Mouse (Mus musculus) limb, embryonic 13.5 days (tissue): ENCODE measurements around the gene Lpin1. TPM values are rescaled to one million over a fixed set of nuclear protein-coding genes. Genes with fewer than 3 reads are reported as not detected.
A peak's percentile ranks its signal among the peaks of the same experiment; 100 is the strongest.

Source experiments
- ATAC-seq: fragments of 200-750 bp; cut with Nextera tagmentation; 2 replicates; pipeline ENCODE4 v1.8.0; 2017; ENCODE audit warnings: low read depth, moderate number of reproducible peaks, moderate TSS enrichment; ENCODE audit not compliant: low FRiP score
- H3K27ac ChIP-seq: fragments of 300-500 bp; sonication (generic); 2 replicates; pipeline ENCODE4 v1.5.1; 2015; ENCODE audit warnings: inconsistent platforms, mild to moderate bottlenecking, moderate library complexity
- H3K27me3 ChIP-seq: fragments of 300-500 bp; sonication (generic); 2 replicates; pipeline ENCODE4 v1.6.1; 2015; ENCODE audit warnings: mild to moderate bottlenecking, inconsistent platforms
- H3K36me3 ChIP-seq: fragments of 300-500 bp; sonication (generic); 2 replicates; pipeline ENCODE4 v1.6.1; 2015; ENCODE audit warnings: inconsistent platforms, mild to moderate bottlenecking, moderate library complexity
- H3K4me1 ChIP-seq: fragments of 300-500 bp; sonication (generic); 2 replicates; pipeline ENCODE4 v1.6.1; 2015; ENCODE audit warnings: inconsistent platforms
- H3K4me2 ChIP-seq: fragments of 300-500 bp; sonication (generic); replicated peaks from 2 replicates; pipeline ENCODE4 v1.6.1; 2015; ENCODE audit warnings: inconsistent platforms, mild to moderate bottlenecking, moderate library complexity
- H3K4me3 ChIP-seq: fragments of 300-500 bp; sonication (generic); 2 replicates; pipeline ENCODE4 v1.5.1; 2015; ENCODE audit warnings: moderate library complexity, mild to moderate bottlenecking, inconsistent platforms
- H3K9ac ChIP-seq: fragments of 300-500 bp; sonication (generic); 2 replicates; pipeline ENCODE4 v1.6.1; 2015; ENCODE audit warnings: mild to moderate bottlenecking, inconsistent platforms
- H3K9me3 ChIP-seq: fragments of 300-500 bp; sonication (generic); 2 replicates; pipeline ENCODE4 v1.6.1; 2016; ENCODE audit warnings: inconsistent platforms
- WGBS: fragments of 180-500 bp; shearing (Covaris S2); methylation state at CpG from one replicate; pipeline ENCODE4 v1.1.7; 2015; 5-methylcytosine and 5-hydroxymethylcytosine counted together
- polyA plus RNA-seq: library from polyadenylated mRNA; unstranded; fragments of >200 nt; fragmentation: Nextera tagmentation; extraction: Ambion mirVana; gene quantifications from 2 replicates; pipeline ENCODE4 v1.2.1, GENCODE M21; 2015

Lpin1 gene
- polyA plus RNA-seq: 5.2 and 6.4 TPM in 2 replicates

DNA sequence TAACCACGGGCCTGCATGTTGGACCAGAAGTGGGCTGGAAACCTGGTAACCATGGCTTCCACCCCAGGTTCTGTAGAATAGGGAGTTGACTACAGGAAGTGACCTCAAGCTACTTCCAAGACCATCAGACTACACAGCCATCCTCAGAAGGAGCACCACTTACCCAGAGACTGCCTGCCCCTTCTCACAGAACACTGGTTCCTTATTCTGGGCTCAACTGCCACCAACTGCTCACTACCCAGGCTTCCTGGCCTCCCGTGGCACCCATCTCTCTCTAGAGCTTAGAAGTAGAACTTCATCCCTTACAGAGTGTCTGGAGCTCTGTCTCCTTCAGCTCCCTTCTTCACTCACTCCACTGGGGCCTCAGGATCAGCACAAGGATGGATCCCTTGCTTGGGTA lies at the start of gene Lpin1:
Gene Lpin1, minus strand, starts transcription at position 31 of the 400 bp plus-strand sequence.
- Histone ChIP-seq H3K9me3 (peaks cover 10% of the 10 kb centered on the region), H3K36me3 (no peaks in the 10 kb centered on the region), H3K27me3 (no peaks in the 10 kb centered on the region), H3K27ac (no peak within 1 kb of the TSS), H3K4me3 (no peak within 1 kb of the TSS), H3K4me1 (no peaks in the 10 kb centered on the region), H3K9ac (no peak within 1 kb of the TSS), H3K4me2 (no peak within 1 kb of the TSS)
- WGBS: 88% methylated on average over 2 of the region's 2 CpGs
- ATAC-seq: no peak

- no peak for ATAC-seq
- 67% methylated on average over 5 of the region's 5 CpGs for WGBS
- Histone ChIP-seq H3K4me2 (no peak overlapping the region), H3K4me1 (peaks cover 9% of the 10 kb centered on the region), H3K4me3 (no peak overlapping the region), H3K36me3 (no peaks in the 10 kb centered on the region), H3K27ac (no peak overlapping the region), H3K27me3 (peaks cover 46% of the 10 kb centered on the region), H3K9me3 (no peaks in the 10 kb centered on the region), H3K9ac (no peak overlapping the region)
Measured at GRCm38 (mm10) chr12:16656906-16657875, 46.4 kb upstream of the Lpin1 start.

GRCm38 (mm10) chr12:16655604-16656003 lies 44.8 kb upstream of the Lpin1 start:
- Histone ChIP-seq H3K9me3 (no peaks in the 10 kb centered on the region), H3K9ac (no peak overlapping the region), H3K27ac (no peak overlapping the region), H3K4me2 (no peak overlapping the region), H3K4me3 (no peak overlapping the region), H3K27me3 (peaks cover 50% of the 10 kb centered on the region), H3K36me3 (no peaks in the 10 kb centered on the region), H3K4me1 (peaks cover 9% of the 10 kb centered on the region)
- WGBS: 76% methylated on average over 4 of the region's 4 CpGs
- ATAC-seq: no peak

DNA sequence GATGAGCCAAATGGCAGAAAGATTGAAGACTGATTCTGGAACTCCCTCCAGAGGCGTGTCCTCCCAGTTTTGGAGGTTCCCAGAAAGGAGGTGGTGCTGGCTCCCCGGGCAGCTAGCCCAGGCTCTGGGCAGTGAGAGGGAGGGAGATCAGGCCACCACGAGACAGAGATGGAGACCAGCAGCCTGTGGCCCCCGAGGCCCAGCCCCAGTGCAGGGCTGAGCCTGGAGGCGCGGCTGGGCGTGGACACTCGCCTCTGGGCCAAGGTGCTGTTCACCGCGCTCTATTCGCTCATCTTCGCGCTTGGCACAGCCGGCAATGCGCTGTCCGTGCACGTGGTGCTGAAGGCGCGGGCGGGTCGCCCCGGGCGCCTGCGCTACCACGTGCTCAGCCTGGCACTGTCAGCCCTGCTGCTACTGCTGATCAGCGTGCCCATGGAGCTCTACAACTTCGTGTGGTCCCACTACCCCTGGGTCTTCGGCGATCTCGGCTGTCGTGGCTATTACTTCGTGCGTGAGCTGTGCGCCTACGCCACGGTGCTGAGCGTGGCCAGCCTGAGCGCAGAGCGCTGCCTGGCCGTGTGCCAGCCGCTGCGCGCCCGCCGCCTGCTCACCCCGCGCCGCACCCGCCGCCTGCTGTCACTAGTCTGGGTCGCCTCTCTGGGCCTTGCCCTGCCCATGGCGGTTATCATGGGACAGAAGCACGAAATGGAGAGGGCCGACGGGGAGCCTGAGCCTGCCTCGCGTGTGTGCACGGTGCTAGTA lies 42.7 kb upstream of the Lpin1 start, which contains the start of gene Ntsr2:
Gene Ntsr2, plus strand, starts transcription at position 51 of the 762 bp plus-strand sequence.
- no peaks in the 10 kb centered on the region for H3K36me3 ChIP-seq

GRCm38 (mm10) chr12:16649819-16650218 lies 39.1 kb upstream of the Lpin1 start:
- Histone ChIP-seq H3K27me3 (peaks cover 30% of the 10 kb centered on the region), H3K9ac (no peak overlapping the region), H3K9me3 (no peaks in the 10 kb centered on the region), H3K4me1 (peaks cover 9% of the 10 kb centered on the region), H3K27ac (no peak overlapping the region), H3K36me3 (no peaks in the 10 kb centered on the region), H3K4me3 (no peak overlapping the region), H3K4me2 (no peak overlapping the region)
- WGBS: 84% methylated on average over 6 of the region's 6 CpGs
- no peak for ATAC-seq

More for the DNA sequence above, 42.7 kb upstream of the Lpin1 start, which contains the start of gene Ntsr2:
- ATAC-seq: peak; percentile 89
- Histone ChIP-seq H3K4me2 (peak within 1 kb of the TSS; percentile 68), H3K9me3 (no peaks in the 10 kb centered on the region), H3K27ac (no peak within 1 kb of the TSS), H3K4me3 (peak within 1 kb of the TSS; percentile 39), H3K9ac (no peak within 1 kb of the TSS), H3K4me1 (peaks cover 9% of the 10 kb centered on the region), H3K27me3 (peaks cover 50% of the 10 kb centered on the region)
- 6% methylated on average over 58 of the region's 58 CpGs for WGBS

GRCm38 (mm10) chr12:16648273-16648672 lies 37.5 kb upstream of the Lpin1 start:
- Histone ChIP-seq H3K4me3 (no peak overlapping the region), H3K27me3 (peaks cover 15% of the 10 kb centered on the region), H3K4me2 (no peak overlapping the region), H3K9me3 (no peaks in the 10 kb centered on the region), H3K27ac (no peak overlapping the region), H3K9ac (no peak overlapping the region), H3K4me1 (peaks cover 6% of the 10 kb centered on the region), H3K36me3 (no peaks in the 10 kb centered on the region)
- 84% methylated on average over 6 of the region's 6 CpGs for WGBS
- no peak for ATAC-seq

DNA sequence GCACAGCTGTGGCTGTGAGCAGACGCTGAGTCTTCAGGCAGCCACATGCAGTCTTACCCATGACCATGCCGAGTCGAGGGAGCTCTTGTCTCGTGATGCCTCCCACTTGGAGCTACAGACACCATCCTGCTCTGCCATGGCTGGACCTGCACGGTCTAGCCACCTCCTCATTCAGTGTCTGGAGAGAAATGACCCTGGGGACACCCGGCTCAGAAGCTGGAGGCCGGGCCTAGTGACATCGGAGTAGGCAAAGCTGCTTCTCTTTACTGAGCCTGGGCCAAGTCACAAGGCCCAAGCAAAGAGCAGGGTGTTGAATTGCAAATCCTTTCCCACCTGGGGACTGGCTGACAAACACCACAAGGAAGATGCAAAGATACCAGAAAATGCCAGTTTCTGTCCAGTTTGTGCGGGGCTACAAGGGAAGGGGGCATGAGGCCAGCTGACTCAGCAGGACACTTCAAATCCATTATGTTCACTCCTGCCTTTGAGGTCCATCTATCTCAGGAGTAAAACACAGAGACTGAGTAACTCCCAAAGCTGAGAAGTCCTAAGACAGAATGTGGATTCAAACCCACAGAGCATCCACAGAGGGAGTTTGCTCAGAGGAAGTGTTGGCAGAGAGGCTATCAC lies 36.1 kb upstream of the Lpin1 start:
- Histone ChIP-seq H3K27ac (no peak overlapping the region), H3K9me3 (no peaks in the 10 kb centered on the region), H3K4me1 (peaks cover 4% of the 10 kb centered on the region; the same call in 1 of the 2 replicates), H3K4me2 (no peak overlapping the region), H3K27me3 (peaks cover 1% of the 10 kb centered on the region; the same call in 1 of the 2 replicates), H3K36me3 (no peaks in the 10 kb centered on the region), H3K9ac (no peak overlapping the region), H3K4me3 (no peak overlapping the region)
- WGBS: 51% methylated on average over 9 of the region's 9 CpGs
- ATAC-seq: no peak

- no peak overlapping the region for H3K4me3 ChIP-seq
- H3K9ac ChIP-seq: no peak overlapping the region
- no peaks in the 10 kb centered on the region for H3K36me3 ChIP-seq
- H3K4me2 ChIP-seq: no peak overlapping the region
- peaks cover 4% of the 10 kb centered on the region; the same call in 1 of the 2 replicates for H3K4me1 ChIP-seq
- no peak for ATAC-seq
- no peak overlapping the region for H3K27ac ChIP-seq
- H3K27me3 ChIP-seq: no peaks in the 10 kb centered on the region
- H3K9me3 ChIP-seq: no peaks in the 10 kb centered on the region
- 65% methylated on average over 8 of the region's 8 CpGs for WGBS
Measured at GRCm38 (mm10) chr12:16644698-16645097, 33.9 kb upstream of the Lpin1 start.

DNA sequence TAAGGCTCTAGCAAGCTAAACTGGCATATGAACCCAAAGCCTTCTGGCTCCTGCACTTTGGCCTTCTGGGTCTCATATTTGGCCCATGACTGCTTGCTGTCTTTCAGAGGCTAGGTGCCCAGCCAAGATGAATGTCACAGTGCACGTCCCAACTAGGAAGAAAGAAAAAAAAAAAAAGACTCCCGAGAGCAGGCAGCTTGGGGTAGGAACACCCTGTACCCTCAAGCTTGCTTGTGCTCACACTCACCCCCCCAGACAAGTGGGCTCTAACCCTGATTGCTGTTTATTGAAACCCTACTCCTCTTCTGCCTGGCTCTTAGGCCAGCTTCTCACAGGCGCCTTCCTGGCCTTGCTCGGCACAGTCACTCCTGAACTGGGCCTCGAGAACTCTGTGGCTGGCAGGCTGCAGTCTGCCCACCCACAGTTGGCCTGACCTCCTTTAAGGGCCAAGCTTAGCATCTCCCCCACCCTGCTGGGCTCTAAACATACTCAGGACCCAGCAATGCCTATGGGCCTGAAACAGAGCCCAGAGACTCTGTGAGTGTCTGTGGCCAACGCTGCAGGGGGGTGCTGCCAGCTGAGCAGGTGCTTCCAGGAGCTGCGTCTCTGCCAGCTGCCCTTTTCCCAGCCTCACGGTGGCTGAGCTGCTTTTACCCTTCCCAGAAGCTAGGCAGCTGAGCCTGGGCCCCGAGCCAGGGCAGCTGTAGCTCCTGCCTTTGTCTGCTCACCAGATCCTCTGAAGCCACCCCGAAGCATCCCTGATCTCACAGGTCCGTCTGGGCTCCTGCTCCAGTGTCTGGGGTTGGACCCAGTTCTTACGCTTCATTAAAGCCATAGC lies 33.0 kb upstream of the Lpin1 start:
- 48% methylated on average over 12 of the region's 12 CpGs for WGBS
- no peak for ATAC-seq
- Histone ChIP-seq H3K4me1 (peaks cover 4% of the 10 kb centered on the region; the same call in 1 of the 2 replicates), H3K9me3 (no peaks in the 10 kb centered on the region), H3K27me3 (no peaks in the 10 kb centered on the region), H3K9ac (no peak overlapping the region), H3K4me2 (no peak overlapping the region), H3K4me3 (no peak overlapping the region), H3K27ac (no peak overlapping the region), H3K36me3 (no peaks in the 10 kb centered on the region)

DNA sequence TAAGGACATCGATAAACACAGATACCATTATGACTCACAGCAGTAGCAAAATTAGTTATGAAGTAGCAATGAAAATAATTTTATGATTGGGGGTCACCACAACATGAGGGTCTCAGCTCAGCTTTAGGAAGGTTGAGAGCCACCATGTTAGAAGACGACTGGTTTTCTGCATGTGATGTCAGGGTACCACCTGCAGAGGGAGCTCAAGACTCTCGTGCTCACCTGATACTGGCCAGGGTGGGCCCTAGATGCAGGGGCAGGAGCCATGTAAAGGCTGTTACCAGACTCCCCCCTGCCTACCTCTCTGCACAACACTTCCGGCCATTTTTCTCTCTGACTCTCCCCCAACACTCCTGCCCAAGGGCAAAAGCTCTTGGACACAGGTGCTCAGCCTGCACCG lies 31.2 kb upstream of the Lpin1 start:
- no peak overlapping the region for H3K27ac ChIP-seq
- H3K27me3 ChIP-seq: no peaks in the 10 kb centered on the region
- H3K4me3 ChIP-seq: no peak overlapping the region
- no peak overlapping the region for H3K9ac ChIP-seq
- no peaks in the 10 kb centered on the region for H3K9me3 ChIP-seq
- H3K4me2 ChIP-seq: no peak overlapping the region
- WGBS: 57% methylated on average over 5 of the region's 5 CpGs
- no peaks in the 10 kb centered on the region for H3K36me3 ChIP-seq
- no peak for ATAC-seq
- H3K4me1 ChIP-seq: peaks cover 4% of the 10 kb centered on the region; the same call in 1 of the 2 replicates

- no peak overlapping the region for H3K27ac ChIP-seq
- H3K36me3 ChIP-seq: no peaks in the 10 kb centered on the region
- peaks cover 4% of the 10 kb centered on the region; the same call in 1 of the 2 replicates for H3K4me1 ChIP-seq
- H3K27me3 ChIP-seq: no peaks in the 10 kb centered on the region
- no peak overlapping the region for H3K4me3 ChIP-seq
- H3K9me3 ChIP-seq: no peaks in the 10 kb centered on the region
- H3K4me2 ChIP-seq: no peak overlapping the region
- no peak for ATAC-seq
- WGBS: 87% methylated on average over 6 of the region's 6 CpGs
- H3K9ac ChIP-seq: no peak overlapping the region
Measured at GRCm38 (mm10) chr12:16640075-16640474, 29.3 kb upstream of the Lpin1 start.
